Mouse (Mus musculus): ENCODE results near the gene Fam222b. TPM values are rescaled to one million over a fixed set of nuclear protein-coding genes. Genes with fewer than 3 reads are reported as not detected.
"Not testable (repeated sequence)": the region's sequence is repeated elsewhere in the genome, so short reads cannot be mapped to it uniquely, and the experiment has no call there.

The Fam222b gene
- polyA plus RNA-seq, 1 experiment from 2014 or later: 31.4 TPM

DNA sequence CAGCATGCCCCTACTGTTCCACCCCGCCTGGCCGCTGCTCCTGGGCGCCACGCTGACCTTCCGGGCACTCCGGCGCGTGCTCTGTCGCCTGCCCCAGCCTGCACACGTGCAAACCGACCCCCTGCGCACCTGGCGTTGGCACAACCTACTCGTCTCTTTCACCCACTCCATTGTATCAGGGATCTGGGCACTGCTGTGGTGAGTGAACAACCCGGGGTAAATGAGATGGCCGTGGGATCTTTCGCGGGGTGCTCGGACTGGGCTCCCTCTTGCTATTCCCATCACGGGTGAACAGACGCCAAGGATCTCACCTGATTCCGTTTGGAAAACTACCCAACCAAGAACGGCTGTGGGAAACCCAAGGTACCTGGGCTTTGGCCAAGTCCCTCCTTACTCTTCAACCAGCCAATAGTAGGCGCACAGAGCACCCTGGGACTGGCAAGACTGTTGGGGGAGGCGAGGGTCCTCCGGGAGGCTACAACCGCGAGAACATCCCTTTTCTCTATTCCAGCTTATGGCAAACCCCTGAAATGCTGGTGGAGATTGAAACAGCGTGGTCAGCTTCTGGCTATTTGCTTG is 84.5 kb downstream of the Fam222b start:
- WGBS: 2% methylated on average over 29 of the region's 29 CpGs
- peak overlapping the region; percentile 87 for H3K27ac ChIP-seq
- peaks cover 67% of the 10 kb centered on the region for H3K4me1 ChIP-seq (replicated peaks)

DNA sequence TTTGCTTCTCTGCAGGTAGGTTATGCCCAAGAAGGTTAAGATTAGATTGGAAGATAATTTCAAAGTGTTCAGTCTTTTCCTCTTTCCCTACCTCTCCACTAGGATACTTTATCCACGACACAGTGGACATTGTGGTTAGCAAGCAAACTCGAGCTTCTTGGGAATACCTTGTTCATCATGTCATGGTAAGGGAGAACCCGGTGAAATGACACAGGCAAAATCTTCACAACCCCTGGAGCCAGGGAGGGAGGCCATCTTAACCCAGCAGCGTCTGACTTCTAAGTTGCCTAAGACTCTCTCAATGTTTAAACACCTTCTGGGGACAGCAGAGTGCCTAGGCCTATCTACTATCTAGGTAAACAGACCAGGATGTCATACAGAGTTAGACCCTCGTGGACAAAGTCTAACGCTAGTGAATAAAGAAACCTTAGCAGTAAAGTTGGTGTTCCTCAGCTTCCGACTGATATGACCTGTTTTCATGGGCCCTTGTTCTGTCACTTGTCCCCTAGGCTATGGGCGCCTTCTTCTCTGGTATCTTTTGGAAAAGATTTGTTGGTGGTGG is 85.1 kb downstream of the Fam222b start:
- peaks cover 69% of the 10 kb centered on the region for H3K4me1 ChIP-seq (replicated peaks)
- 35% methylated on average over 8 of the region's 8 CpGs for WGBS
- H3K27ac ChIP-seq: peak overlapping the region; percentile 87; the same call in 1 of the 2 replicates
- ATAC-seq (ENCODE audit: low FRiP score): no peak
- peak overlapping the region; percentile 71 for H3K4me2 ChIP-seq
- H3K9ac ChIP-seq: peak overlapping the region; percentile 78; the same call in 1 of the 2 replicates
- H3K4me3 ChIP-seq: peak overlapping the region; percentile 55
- peaks cover 3% of the 10 kb centered on the region; the same call in 1 of the 2 replicates for H3K27me3 ChIP-seq
- H3K9me3 ChIP-seq: no peaks in the 10 kb centered on the region
- H3K36me3 ChIP-seq: peaks cover 32% of the 10 kb centered on the region

More for the DNA sequence above, 84.5 kb downstream of the Fam222b start:
- H3K27me3 ChIP-seq: peaks cover 3% of the 10 kb centered on the region; the same call in 1 of the 2 replicates
- H3K4me2 ChIP-seq: peak overlapping the region; percentile 71
- H3K9me3 ChIP-seq: no peaks in the 10 kb centered on the region
- no peak for ATAC-seq (ENCODE audit: low FRiP score)
- H3K4me3 ChIP-seq: peak overlapping the region; percentile 55
- H3K36me3 ChIP-seq: peaks cover 32% of the 10 kb centered on the region
- peak overlapping the region; percentile 78 for H3K9ac ChIP-seq

DNA sequence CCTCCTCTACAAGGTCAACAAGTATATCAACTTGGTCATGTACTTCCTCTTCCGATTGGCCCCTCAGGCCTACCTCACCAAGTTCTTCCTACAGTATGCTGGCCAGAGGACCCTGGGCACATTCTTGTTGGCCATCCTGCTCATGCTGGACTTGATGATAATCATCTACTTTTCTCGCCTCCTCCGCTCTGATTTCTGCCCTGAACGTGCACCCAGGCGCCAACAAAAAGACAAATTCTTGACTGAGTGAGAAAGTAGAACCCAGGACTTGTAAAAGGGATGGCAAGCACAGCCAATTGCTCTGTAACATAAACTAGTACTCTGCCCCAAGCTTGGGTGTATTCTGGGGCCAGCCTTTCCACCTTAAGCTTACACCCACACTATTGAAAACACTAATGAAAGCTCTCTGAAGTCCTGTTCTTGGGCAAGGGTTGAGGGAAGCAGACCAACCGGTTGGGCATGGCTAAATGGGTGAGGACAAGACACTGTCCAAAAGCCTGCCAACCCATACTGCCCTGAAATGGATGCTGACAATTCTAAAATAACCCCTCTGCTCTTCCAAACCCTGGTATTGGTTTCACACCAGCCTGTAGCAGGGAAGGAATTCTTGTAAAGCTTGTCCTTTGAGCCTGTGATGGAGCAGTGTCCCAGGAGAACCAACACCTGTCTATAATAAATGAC is 85.8 kb downstream of the Fam222b start:
- Histone ChIP-seq H3K36me3 (peaks cover 32% of the 10 kb centered on the region), H3K4me3 (0 out of 2 replicates have a peak overlapping the region, but pooled peaks have one; percentile 9), H3K9me3 (no peaks in the 10 kb centered on the region), H3K9ac (no peak overlapping the region; the same call in 1 of the 2 replicates), H3K27me3 (peaks cover 3% of the 10 kb centered on the region; the same call in 1 of the 2 replicates), H3K4me2 (no peak overlapping the region), H3K4me1 (replicated peaks) (peaks cover 69% of the 10 kb centered on the region), H3K27ac (no peak overlapping the region)
- ATAC-seq (ENCODE audit: low FRiP score): no peak
- 80% methylated on average over 6 of the region's 6 CpGs for WGBS

DNA sequence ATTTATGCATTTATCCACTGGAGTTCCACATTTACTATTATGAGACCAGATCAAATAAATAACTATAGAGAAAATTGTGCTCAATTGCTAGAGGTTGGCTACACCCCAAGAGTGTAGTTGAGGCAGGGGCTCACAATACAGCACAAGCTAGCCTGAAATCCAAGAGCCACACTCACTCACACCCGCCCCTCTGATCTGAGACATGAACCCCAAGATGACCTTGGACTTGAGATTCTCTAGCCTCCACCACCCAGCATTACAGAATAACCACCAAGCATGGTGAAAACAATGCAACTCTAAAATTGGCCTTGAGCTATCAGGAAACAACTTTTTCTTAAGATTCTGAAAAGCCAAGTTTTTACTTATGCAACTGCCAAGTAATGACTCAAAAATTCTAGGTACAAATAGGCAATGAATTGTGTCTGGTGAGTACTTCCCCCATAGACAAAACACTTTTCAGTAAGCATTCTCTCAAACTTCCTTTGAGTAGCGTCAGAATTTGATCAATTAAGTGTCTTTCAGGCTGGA is 87.4 kb downstream of the Fam222b start:
- peak overlapping the region; percentile 93 for H3K9ac ChIP-seq
- peak overlapping the region; percentile 81 for H3K4me3 ChIP-seq
- H3K27me3 ChIP-seq: peaks cover 3% of the 10 kb centered on the region; the same call in 1 of the 2 replicates
- no peak overlapping the region for H3K27ac ChIP-seq
- WGBS: 57% methylated on average over 2 of the region's 2 CpGs
- no peaks in the 10 kb centered on the region for H3K9me3 ChIP-seq
- H3K36me3 ChIP-seq: peaks cover 32% of the 10 kb centered on the region
- no peak for ATAC-seq (ENCODE audit: low FRiP score)
- peak overlapping the region; percentile 82 for H3K4me2 ChIP-seq
- H3K4me1 ChIP-seq (replicated peaks): peaks cover 59% of the 10 kb centered on the region

DNA sequence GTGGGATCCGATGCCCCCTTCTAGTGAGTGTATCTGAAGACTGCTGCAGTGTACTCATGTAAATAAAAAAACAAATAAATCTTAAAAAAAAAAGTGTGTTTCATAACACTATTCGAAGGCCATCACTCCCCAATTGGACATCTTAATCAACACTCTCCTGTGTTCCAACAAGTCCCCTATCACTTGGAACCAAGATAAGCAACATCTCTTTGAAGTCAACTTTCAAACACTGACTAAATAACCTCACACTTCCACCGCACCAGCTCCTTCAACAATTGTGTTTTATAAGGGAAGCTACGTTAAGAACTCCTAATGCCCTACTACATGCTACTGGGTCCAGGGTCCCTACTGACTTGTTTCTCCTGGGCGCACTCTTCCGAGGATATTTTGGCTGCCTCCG is 88.0 kb downstream of the Fam222b start:
- ATAC-seq (ENCODE audit: low FRiP score): no peak
- Histone ChIP-seq H3K27ac (peak overlapping the region; percentile 97), H3K9ac (peak overlapping the region; percentile 93), H3K4me3 (peak overlapping the region; percentile 81), H3K9me3 (no peaks in the 10 kb centered on the region), H3K4me1 (replicated peaks) (peaks cover 54% of the 10 kb centered on the region), H3K36me3 (peaks cover 32% of the 10 kb centered on the region), H3K27me3 (0 out of 2 replicates have a peak, but pooled peaks cover 3% of the 10 kb centered on the region), H3K4me2 (peak overlapping the region; percentile 82)
- 10% methylated on average over 7 of the region's 7 CpGs for WGBS

DNA sequence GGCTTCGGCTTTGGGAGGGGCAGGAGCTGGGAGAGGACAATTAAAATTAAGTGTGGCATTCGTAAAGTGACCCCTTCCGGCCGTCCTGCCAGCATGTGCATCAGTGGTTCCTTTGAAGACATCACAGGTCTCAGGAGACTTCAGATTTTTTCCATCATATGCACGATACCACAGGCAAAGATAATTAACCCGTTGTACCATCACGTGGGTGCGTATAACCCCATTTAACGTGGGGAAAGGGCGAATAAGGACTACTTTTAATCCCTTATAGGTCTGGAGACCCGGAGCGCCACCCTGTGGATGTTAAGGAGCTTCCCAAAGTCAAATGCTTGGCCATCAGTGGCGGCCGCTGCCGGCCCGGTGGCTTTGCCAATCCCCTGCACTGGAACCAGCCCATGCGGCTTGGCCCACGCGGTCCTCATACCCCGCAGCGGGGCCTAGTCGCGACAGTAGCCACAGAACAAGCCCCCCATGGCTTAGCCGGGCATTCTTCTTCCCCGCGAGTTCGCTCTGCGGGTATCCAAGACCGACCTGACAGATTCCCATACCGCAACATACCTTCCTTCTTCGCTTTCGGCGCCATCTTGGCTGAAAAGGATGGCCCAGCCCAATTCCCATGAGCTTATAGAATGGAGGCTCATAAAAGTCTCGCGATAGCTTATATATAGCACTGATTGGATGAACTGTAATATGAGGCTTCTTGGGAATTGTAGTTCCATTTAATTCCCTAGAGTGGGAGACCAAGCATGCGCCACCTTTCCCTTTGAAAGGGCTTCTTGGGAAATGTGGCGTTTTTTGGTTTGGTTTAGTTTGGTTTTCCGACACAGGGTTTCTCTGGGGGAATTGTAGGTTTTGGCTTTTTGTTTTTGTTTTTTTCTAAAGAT is 88.7 kb downstream of the Fam222b start, which contains the start of gene Rpl23a:
Rpl23a (minus strand) TSS at position 624 of the 884 bp plus-strand sequence.
- Histone ChIP-seq H3K4me3 (peak within 1 kb of the TSS; percentile 81), H3K4me1 (replicated peaks) (peaks cover 53% of the 10 kb centered on the region), H3K4me2 (peak within 1 kb of the TSS; percentile 82), H3K27me3 (0 out of 2 replicates have a peak, but pooled peaks cover 3% of the 10 kb centered on the region), H3K9me3 (no peaks in the 10 kb centered on the region), H3K27ac (peak within 1 kb of the TSS; percentile 97), H3K9ac (peak within 1 kb of the TSS; percentile 93), H3K36me3 (peaks cover 32% of the 10 kb centered on the region)
- under 1% methylated on average over 38 of the region's 38 CpGs for WGBS
- ATAC-seq (ENCODE audit: low FRiP score): peak; percentile 95

DNA sequence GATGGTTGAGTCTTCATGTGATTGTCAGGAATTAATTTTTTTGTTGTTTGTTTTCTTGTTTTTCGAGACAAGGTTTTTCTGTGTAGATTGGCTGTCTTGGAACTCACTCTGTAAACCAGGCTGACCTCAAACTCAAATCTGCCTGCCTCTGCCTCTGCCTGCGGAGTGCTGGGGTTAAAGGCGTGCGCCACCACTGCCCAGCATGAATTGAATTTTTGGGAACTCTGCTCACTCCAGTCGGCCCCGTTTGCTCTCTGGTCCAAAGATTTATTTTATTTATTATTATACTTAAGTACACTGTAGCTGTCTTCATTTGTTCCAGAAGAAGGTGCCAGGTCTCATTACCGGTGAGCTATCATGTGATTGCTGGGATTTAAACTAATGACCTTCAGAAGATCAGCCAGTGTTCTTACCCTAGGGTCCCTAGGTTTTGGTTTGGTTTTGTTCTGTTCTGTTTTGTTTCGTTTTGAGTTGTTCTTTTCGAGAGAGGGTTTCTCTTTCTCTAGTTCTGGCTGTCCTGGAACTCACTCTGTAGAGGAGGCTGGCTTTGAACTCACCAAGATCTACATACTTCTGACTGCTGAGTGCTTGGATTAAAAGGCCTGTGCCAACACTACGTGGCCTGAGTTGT is 89.5 kb downstream of the Fam222b start:
- H3K9ac ChIP-seq: peak overlapping the region; percentile 56; the same call in 1 of the 2 replicates
- peak; percentile 9; the same call in 1 of the 2 replicates for ATAC-seq (ENCODE audit: low FRiP score)
- H3K9me3 ChIP-seq: no peaks in the 10 kb centered on the region
- peak overlapping the region; percentile 81 for H3K4me3 ChIP-seq
- H3K36me3 ChIP-seq: peaks cover 32% of the 10 kb centered on the region
- H3K27ac ChIP-seq: peak overlapping the region; percentile 71
- WGBS: 59% methylated on average over 10 of the region's 10 CpGs
- H3K4me2 ChIP-seq: peak overlapping the region; percentile 82
- H3K4me1 ChIP-seq (replicated peaks): peaks cover 46% of the 10 kb centered on the region
- 0 out of 2 replicates have a peak, but pooled peaks cover 3% of the 10 kb centered on the region for H3K27me3 ChIP-seq

DNA sequence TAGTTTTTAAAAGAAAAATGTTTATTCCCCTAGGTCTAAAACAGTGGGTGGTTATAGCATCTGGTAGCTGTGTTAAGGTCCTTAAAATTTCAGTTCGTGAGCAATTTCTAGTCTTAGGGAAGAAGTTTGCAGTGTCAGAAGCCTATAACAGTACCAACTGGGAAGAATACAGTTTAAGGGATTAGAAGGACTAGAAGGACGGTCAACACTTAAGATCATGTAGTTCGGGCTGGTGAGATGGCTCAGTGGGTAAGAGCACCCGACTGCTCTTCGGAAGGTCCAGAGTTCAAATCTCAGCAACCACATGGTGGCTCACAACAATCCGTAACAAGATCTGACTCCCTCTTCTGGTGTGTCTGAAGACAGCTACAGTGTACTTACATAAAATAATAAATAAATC is 90.2 kb downstream of the Fam222b start:
- H3K36me3 ChIP-seq: peaks cover 25% of the 10 kb centered on the region
- not testable (repeated sequence) for ATAC-seq (ENCODE audit: low FRiP score); H3K4me3 ChIP-seq; H3K9me3 ChIP-seq; H3K4me2 ChIP-seq; H3K27ac ChIP-seq; H3K9ac ChIP-seq; H3K27me3 ChIP-seq
- WGBS: 96% methylated on average over 6 of the region's 6 CpGs
- peaks cover 46% of the 10 kb centered on the region for H3K4me1 ChIP-seq (replicated peaks)

DNA sequence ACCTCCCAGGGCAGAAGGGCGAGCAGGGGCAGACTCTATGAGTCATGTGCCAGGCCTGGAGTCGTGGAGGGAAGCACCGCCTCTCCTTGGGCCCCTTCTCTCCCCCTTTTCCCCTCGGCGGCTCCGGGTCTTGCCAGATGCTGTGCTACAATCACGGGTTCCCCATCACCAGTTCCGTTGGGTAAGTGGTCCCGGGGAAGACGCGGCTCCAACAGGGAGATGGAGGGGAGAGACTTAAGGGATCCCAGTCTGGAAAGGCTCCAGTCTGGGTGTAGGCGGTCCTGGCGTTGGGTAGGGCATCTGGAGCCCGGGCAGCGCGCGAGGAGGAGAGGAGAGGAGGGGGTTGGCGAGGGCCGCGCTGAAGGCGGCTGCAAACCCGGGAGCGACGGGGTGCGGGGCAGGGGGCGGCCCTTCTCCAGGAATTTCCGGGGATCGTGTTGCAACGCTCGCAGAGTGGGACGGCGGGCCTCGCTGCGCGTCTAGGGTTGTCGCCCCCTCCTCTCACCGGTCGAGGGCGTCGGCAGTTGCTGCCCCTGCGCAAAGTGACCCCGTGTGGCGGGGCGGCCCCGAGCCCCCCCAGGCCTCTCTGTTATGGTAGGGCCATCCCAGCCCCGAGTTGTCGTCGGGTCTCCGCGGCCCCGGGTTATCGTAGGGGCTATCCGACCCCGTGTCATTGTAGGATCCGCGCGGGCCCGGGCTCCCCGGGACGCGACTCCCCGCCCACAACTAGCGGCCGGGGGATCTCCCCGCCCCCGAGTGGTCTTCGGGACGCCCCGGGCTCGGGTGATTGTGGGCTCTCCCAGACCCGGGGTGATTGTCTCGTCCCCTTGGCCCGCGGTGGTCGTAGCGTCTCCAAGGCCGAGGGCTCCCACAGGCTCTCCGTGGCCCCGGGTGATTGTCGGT is 94.1 kb downstream of the Fam222b start, which contains the start of gene Rab34:
Rab34 (plus strand) TSS at position 100 of the 903 bp plus-strand sequence.
- Histone ChIP-seq H3K36me3 (peaks cover 28% of the 10 kb centered on the region), H3K4me3 (peak within 1 kb of the TSS; percentile 63), H3K27me3 (no peaks in the 10 kb centered on the region), H3K4me1 (replicated peaks) (peaks cover 27% of the 10 kb centered on the region), H3K27ac (peak within 1 kb of the TSS; percentile 93), H3K4me2 (peak within 1 kb of the TSS; percentile 67), H3K9ac (peak within 1 kb of the TSS; percentile 94), H3K9me3 (no peaks in the 10 kb centered on the region)
- ATAC-seq (ENCODE audit: low FRiP score): peak; percentile 82
- under 1% methylated on average over 66 of the region's 80 CpGs for WGBS

DNA sequence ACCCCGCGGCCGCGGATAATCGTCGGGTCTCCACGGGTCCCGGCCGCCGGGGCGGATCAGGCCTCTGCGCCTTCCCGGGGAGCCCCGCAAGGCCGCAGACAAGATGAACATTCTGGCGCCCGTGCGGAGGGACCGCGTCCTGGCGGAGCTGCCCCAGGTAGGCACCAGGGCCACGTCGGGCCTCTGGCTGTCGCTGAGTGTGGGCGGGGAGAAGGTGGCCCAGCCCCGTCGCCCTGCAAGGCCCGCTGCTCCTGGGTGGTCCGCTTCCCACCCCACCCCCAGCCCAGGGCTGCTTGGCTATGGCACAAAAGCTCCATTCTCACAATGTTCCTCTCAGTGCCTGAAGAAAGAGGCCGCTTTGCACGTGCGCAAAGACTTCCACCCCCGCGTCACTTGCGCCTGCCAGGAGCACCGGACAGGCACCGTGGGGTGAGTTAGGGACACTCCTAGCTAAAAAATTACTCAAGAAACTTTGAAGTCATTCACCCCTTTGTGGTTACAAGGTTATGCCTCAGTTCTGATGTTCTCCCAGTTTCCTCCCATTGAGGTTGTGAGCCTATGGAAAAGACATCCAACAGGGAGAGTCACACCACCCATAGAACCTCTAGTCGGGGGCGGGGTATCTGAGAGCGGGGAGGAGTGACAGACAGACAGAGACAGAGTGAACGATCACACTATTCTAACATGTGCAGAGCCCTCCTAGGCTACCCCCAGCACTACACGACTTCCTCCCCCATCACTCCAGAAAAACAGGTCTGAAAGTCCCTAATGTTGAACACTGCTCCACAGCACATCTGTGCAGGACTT is 95.0 kb downstream of the Fam222b start:
- H3K4me2 ChIP-seq: peak overlapping the region; percentile 67
- H3K9ac ChIP-seq: peak overlapping the region; percentile 94
- H3K4me1 ChIP-seq (replicated peaks): peaks cover 25% of the 10 kb centered on the region
- H3K27ac ChIP-seq: peak overlapping the region; percentile 93
- H3K4me3 ChIP-seq: peak overlapping the region; percentile 63
- peaks cover 32% of the 10 kb centered on the region for H3K36me3 ChIP-seq
- no peaks in the 10 kb centered on the region for H3K9me3 ChIP-seq
- ATAC-seq (ENCODE audit: low FRiP score): peak; percentile 89
- H3K27me3 ChIP-seq: no peaks in the 10 kb centered on the region
- WGBS: under 1% methylated on average over 39 of the region's 42 CpGs

Measured in hindbrain, embryonic 13.5 days (tissue).